Mouse (Mus musculus): ENCODE results near the gene Gm17783.

DNA sequence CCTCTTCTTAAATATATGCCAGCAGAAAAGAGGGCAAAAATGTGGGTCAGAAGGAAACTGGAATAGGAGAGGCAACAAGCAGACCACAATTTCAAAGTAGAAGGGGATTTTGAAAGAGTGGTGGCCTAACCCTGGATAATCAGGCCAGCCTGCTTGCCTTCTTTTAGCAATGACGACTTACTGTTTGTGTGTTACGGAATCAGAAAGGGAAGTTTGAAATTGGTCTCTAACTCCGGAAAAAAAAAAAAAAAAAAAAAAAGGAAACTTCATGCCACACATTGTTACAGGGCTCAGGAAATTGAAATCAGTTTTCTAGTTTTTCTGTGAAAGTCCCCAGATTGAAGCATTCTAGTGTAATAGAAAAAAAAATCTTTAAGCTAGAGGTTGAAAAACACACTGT lies 29.9 kb upstream of the Gm17783 start:
- TF ChIP-seq EP300 (IDR thresholded peaks at IDR 0.05; ENCODE audit: low read depth): no peak
- no peak for TF ChIP-seq CTCF (IDR thresholded peaks at IDR 0.05; ENCODE audit: low read depth)
